Mouse (Mus musculus) R1 (cell line): ENCODE measurements around the gene Ccs.

Experiments
- DNase-seq: peaks from one replicate; pipeline ENCODE4 v3.0.0-alpha.2; 2018; ENCODE audit warnings: low read depth, low spot score

Gene Ccs

GRCm38 (mm10) chr19:4782891-4783290, 56.2 kb downstream of the Ccs start:
- no peak for DNase-seq
